Mouse (Mus musculus) liver, embryonic 14.5 days (tissue): Measurements from ENCODE around the gene Qars. TPM values are rescaled to one million over a fixed set of nuclear protein-coding genes. Genes with fewer than 3 reads are reported as not detected.

Experiments
- ATAC-seq: fragments of 200-750 bp; cut with Nextera tagmentation; 2 replicates; pipeline ENCODE4 v1.8.0; 2017; ENCODE audit warnings: moderate number of reproducible peaks, mild to moderate bottlenecking, moderate library complexity; ENCODE audit not compliant: insufficient read depth
- DNase-seq, 3 experiments: peaks; one replicate each; pipeline ENCODE4 v3.0.0-alpha.2; 2012 to 2013; ENCODE audit warnings: low read depth in 3 of 3, low spot score in 3 of 3
- H3K27ac ChIP-seq: fragments of 300-500 bp; sonication (generic); 2 replicates; pipeline ENCODE4 v1.5.1; 2014; ENCODE audit warnings: moderate library complexity, mild to moderate bottlenecking, control low read depth, inconsistent platforms
- H3K27me3 ChIP-seq: fragments of 300-500 bp; sonication (generic); 2 replicates; pipeline ENCODE4 v1.6.1; 2014; ENCODE audit warnings: mild to moderate bottlenecking, low read length, moderate library complexity; ENCODE audit not compliant: control insufficient read depth, insufficient read depth
- H3K36me3 ChIP-seq: fragments of 300-500 bp; sonication (generic); replicated peaks from 2 replicates; pipeline ENCODE4 v1.6.1; 2014; ENCODE audit warnings: low read depth; ENCODE audit not compliant: control insufficient read depth, insufficient read depth
- H3K4me1 ChIP-seq, 2 experiments: fragments of 200-500 bp in 1 of 2; fragments of 300-500 bp in 1 of 2; sonication (generic) in 1 of 2; replicated peaks; 2 replicates each; pipeline ENCODE4 v1.6.1; 2012 to 2014; ENCODE audit warnings: antibody characterized with exemption in 1 of 2, inconsistent platforms in 1 of 2, low read length in 1 of 2; ENCODE audit not compliant: control insufficient read depth in 2 of 2, insufficient read depth in 2 of 2
- H3K4me2 ChIP-seq: fragments of 300-500 bp; sonication (generic); 2 replicates; pipeline ENCODE4 v1.6.1; 2014; ENCODE audit warnings: low read depth, mild to moderate bottlenecking, control low read depth, moderate library complexity
- H3K4me3 ChIP-seq, 2 experiments: fragments of 200-500 bp in 1 of 2; fragments of 300-500 bp in 1 of 2; sonication (generic) in 1 of 2; 2 replicates each; pipeline ENCODE4 v1.5.1; 2012 to 2014; ENCODE audit warnings: low read depth in 2 of 2, low read length in 2 of 2, mild to moderate bottlenecking in 2 of 2, control low read depth in 1 of 2, inconsistent platforms in 1 of 2, moderate library complexity in 1 of 2; ENCODE audit not compliant: insufficient read depth in 1 of 2
- H3K9ac ChIP-seq: fragments of 300-500 bp; sonication (generic); replicated peaks from 2 replicates; pipeline ENCODE4 v1.6.1; 2014; ENCODE audit warnings: mild to moderate bottlenecking, control low read depth, moderate library complexity
- H3K9me3 ChIP-seq: fragments of 300-500 bp; sonication (generic); 2 replicates; pipeline ENCODE4 v1.6.1; 2016; ENCODE audit warnings: low read length, mixed read lengths; ENCODE audit not compliant: control insufficient read depth
- CTCF ChIP-seq: IDR thresholded peaks from 2 replicates; pipeline ENCODE4 v1.5.1; 2016; ENCODE audit warnings: antibody characterized with exemption, low read depth, control low read depth
- EP300 ChIP-seq: IDR thresholded peaks from 2 replicates; pipeline ENCODE4 v1.6.1; 2016; ENCODE audit warnings: antibody characterized with exemption, low read depth
- WGBS: fragments of 180-500 bp; shearing (Covaris S2); extraction: QIAGEN DNeasy Blood & Tissue Kit; methylation state at CpG from one replicate; pipeline ENCODE4 v1.1.7; 2014; ENCODE audit not compliant: insufficient replicate concordance; 5-methylcytosine and 5-hydroxymethylcytosine counted together
- polyA plus RNA-seq, 2 experiments: library from polyadenylated mRNA; depleted of rRNA in 1 of 2; stranded (reverse) in 1 of 2; unstranded in 1 of 2; fragments of >200 nt; fragmentation: Nextera tagmentation in 1 of 2; extraction: Ambion mirVana in 1 of 2; gene quantifications; 2 replicates each; pipeline versions ENCODE4 v1.2.1 to v1.2.3; 2012 to 2014

Gene Qars
- polyA plus RNA-seq, 2 experiments = 65.8 to 88.6 TPM

- H3K27ac ChIP-seq = no peak overlapping the region
- no peaks in the 10 kb centered on the region for H3K9me3 ChIP-seq
- no peak for DNase-seq
- 82% methylated on average over 28 of the region's 28 CpGs for WGBS
- H3K4me1 ChIP-seq = peaks cover 0 to 6% of the 10 kb centered on the region in 2 experiments; a peak in 1 of 4 replicates
- H3K4me3 ChIP-seq = no peak overlapping the region
- ATAC-seq = no peak
- no peak for TF ChIP-seq CTCF
- TF ChIP-seq EP300 = no peak
- H3K27me3 ChIP-seq = no peaks in the 10 kb centered on the region; the same call in 1 of the 2 replicates
- H3K9ac ChIP-seq = no peak overlapping the region
- no peak overlapping the region for H3K4me2 ChIP-seq
- no peaks in the 10 kb centered on the region for H3K36me3 ChIP-seq
Measured at GRCm38 (mm10) chr9:108480813-108481519, 26.5 kb upstream of the Qars start.

GRCm38 (mm10) chr9:108481520-108482210 lies 25.8 kb upstream of the Qars start:
- peaks cover 0 to 6% of the 10 kb centered on the region in 2 experiments; a peak in 1 of 4 replicates for H3K4me1 ChIP-seq
- H3K4me2 ChIP-seq = no peak overlapping the region
- no peaks in the 10 kb centered on the region for H3K9me3 ChIP-seq
- TF ChIP-seq EP300 (no peak), CTCF (no peak)
- no peaks in the 10 kb centered on the region for H3K36me3 ChIP-seq
- WGBS = 73% methylated on average over 19 of the region's 19 CpGs
- no peak for ATAC-seq
- no peak overlapping the region for H3K27ac ChIP-seq
- no peak for DNase-seq
- H3K4me3 ChIP-seq = no peak overlapping the region
- H3K9ac ChIP-seq = no peak overlapping the region
- no peaks in the 10 kb centered on the region; the same call in 1 of the 2 replicates for H3K27me3 ChIP-seq

GRCm38 (mm10) chr9:108483051-108483790 lies 24.3 kb upstream of the Qars start:
- no peak overlapping the region for H3K4me3 ChIP-seq
- no peak overlapping the region for H3K27ac ChIP-seq
- no peak for DNase-seq
- H3K36me3 ChIP-seq = no peaks in the 10 kb centered on the region
- ATAC-seq = no peak
- TF ChIP-seq CTCF (no peak), EP300 (no peak)
- no peak overlapping the region for H3K9ac ChIP-seq
- 77% methylated on average over 18 of the region's 18 CpGs for WGBS
- H3K27me3 ChIP-seq = no peaks in the 10 kb centered on the region; the same call in 1 of the 2 replicates
- no peaks in the 10 kb centered on the region for H3K9me3 ChIP-seq
- peaks cover 0 to 6% of the 10 kb centered on the region in 2 experiments; a peak in 1 of 4 replicates for H3K4me1 ChIP-seq
- no peak overlapping the region for H3K4me2 ChIP-seq

GRCm38 (mm10) chr9:108484021-108484420 lies 23.5 kb upstream of the Qars start:
- H3K27ac ChIP-seq = no peak overlapping the region
- H3K4me3 ChIP-seq = no peak overlapping the region
- no peaks in the 10 kb centered on the region for H3K36me3 ChIP-seq
- no peak overlapping the region for H3K9ac ChIP-seq
- TF ChIP-seq EP300 (no peak), CTCF (no peak)
- no peak overlapping the region for H3K4me2 ChIP-seq
- DNase-seq (no peak), ATAC-seq (no peak)
- H3K27me3 ChIP-seq = no peaks in the 10 kb centered on the region; the same call in 1 of the 2 replicates
- no peaks in the 10 kb centered on the region for H3K9me3 ChIP-seq
- 79% methylated on average over 15 of the region's 15 CpGs for WGBS
- peaks cover 0 to 5% of the 10 kb centered on the region in 2 experiments; a peak in 1 of 4 replicates for H3K4me1 ChIP-seq
